Mouse (Mus musculus) midbrain, embryonic 12.5 days (tissue): ENCODE results near the gene Sp110. TPM values are rescaled to one million over a fixed set of nuclear protein-coding genes. Genes with fewer than 3 reads are reported as not detected.
A peak's percentile ranks its signal among the peaks of the same experiment; 100 is the strongest.
"Not testable (repeated sequence)": the region's sequence is repeated elsewhere in the genome, so short reads cannot be mapped to it uniquely, and the experiment has no call there.

Experiments used
- ATAC-seq: fragments of 200-750 bp; cut with Nextera tagmentation; 2 replicates; pipeline ENCODE4 v1.8.0; 2017; ENCODE audit warnings: low read depth, moderate TSS enrichment, moderate library complexity; ENCODE audit not compliant: low FRiP score
- H3K27ac ChIP-seq: fragments of 300-500 bp; sonication (generic); replicated peaks from 2 replicates; pipeline ENCODE4 v1.5.1; 2016; ENCODE audit warnings: mild to moderate bottlenecking
- H3K27me3 ChIP-seq: fragments of 300-500 bp; sonication (generic); 2 replicates; pipeline ENCODE4 v1.6.1; 2016; ENCODE audit warnings: mild to moderate bottlenecking
- H3K36me3 ChIP-seq: fragments of 300-500 bp; sonication (generic); 2 replicates; pipeline ENCODE4 v1.6.1; 2016
- H3K4me1 ChIP-seq: fragments of 300-500 bp; sonication (generic); 2 replicates; pipeline ENCODE4 v1.6.1; 2016
- H3K4me2 ChIP-seq: fragments of 300-500 bp; sonication (generic); replicated peaks from 2 replicates; pipeline ENCODE4 v1.6.1; 2016; ENCODE audit warnings: mild to moderate bottlenecking, moderate library complexity
- H3K4me3 ChIP-seq: fragments of 300-500 bp; sonication (generic); 2 replicates; pipeline ENCODE4 v1.5.1; 2016; ENCODE audit warnings: mild to moderate bottlenecking
- H3K9ac ChIP-seq: fragments of 300-500 bp; sonication (generic); replicated peaks from 2 replicates; pipeline ENCODE4 v1.6.1; 2016; ENCODE audit warnings: mild to moderate bottlenecking, moderate library complexity
- H3K9me3 ChIP-seq: fragments of 300-500 bp; sonication (generic); 2 replicates; pipeline ENCODE4 v1.6.1; 2016; ENCODE audit warnings: mild to moderate bottlenecking
- WGBS: fragments of 180-500 bp; shearing (Covaris S2); methylation state at CpG from one replicate; pipeline ENCODE4 v1.1.7; 2016; 5-methylcytosine and 5-hydroxymethylcytosine counted together
- polyA plus RNA-seq: library from polyadenylated mRNA; unstranded; fragments of >200 nt; fragmentation: Nextera tagmentation; extraction: Ambion mirVana; gene quantifications from 2 replicates; pipeline ENCODE4 v1.2.1, GENCODE M21; 2016

Sp110 gene
- polyA plus RNA-seq, 1 experiment from 2014 or later = 1.4 TPM

DNA sequence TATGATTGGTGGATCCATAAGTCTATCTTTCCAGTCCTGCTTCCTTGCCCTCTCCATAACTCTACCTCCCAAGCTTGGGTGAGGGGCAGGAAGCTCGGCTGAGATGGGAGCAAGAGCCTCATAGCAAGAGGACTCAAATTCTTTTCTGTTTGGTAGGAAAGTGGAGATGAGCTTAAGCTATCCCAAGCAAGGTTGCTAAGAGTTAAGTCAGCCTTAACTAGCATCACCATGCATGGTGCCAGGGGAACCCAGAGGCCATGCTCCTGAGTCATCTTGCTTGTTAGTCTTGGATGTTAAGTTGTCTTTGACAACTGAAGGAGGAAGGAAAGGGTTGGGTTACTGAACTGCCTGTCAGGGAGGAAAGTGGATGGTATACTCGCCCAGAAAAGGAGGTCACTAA, 9.9 kb downstream of the Sp110 start:
- H3K36me3 ChIP-seq, H3K27ac ChIP-seq, H3K4me3 ChIP-seq, H3K4me2 ChIP-seq, ATAC-seq, H3K4me1 ChIP-seq, H3K27me3 ChIP-seq, H3K9ac ChIP-seq, H3K9me3 ChIP-seq: not testable (repeated sequence)
- WGBS = 74% methylated on average over 1 of the region's 2 CpGs

DNA sequence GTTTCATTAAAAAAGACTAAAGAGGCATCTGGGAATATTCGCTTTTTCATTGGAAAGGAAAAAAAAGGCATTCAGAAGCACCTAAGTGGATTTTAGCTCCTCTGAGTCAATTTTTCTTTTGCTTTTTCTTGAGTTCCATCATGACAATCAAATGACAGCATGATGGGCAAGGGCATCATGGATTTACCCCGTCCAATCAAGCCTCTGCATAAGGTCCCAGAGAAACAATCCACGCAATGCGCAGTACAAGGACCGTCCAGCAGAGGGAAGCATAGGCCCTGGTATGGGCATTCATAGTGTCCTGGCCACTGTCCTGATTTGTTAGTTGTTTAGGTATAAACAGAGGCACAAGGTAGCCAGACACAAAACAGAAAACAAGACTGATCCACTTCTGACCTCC, 17.1 kb downstream of the Sp110 start:
- 29% methylated on average over 5 of the region's 5 CpGs for WGBS
- H3K9me3 ChIP-seq, H3K4me2 ChIP-seq, H3K4me1 ChIP-seq, ATAC-seq, H3K9ac ChIP-seq, H3K27me3 ChIP-seq, H3K4me3 ChIP-seq, H3K27ac ChIP-seq, H3K36me3 ChIP-seq: not testable (repeated sequence)

DNA sequence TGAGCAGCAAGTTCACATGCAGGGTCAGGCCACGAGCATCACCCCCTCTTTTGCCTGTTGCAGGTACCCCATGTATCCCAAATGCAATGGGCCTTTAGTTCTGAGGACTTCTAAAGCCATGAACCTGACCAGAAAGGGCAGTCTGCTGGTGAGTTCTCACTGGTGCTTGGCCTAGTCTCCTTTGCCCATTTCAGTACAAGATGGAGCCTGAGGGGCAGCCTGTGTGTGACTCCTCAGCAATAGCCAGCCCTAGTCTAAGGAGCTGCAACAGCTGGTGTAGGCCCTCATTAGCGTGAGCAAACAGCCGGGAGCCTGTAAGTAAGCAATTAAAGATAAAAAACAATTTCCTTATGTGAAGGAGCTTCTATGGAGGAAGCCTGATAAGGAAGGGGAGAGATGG, 18.0 kb downstream of the Sp110 start:
- H3K9me3 ChIP-seq, H3K27ac ChIP-seq, H3K4me2 ChIP-seq, H3K27me3 ChIP-seq, H3K4me1 ChIP-seq, H3K9ac ChIP-seq, H3K4me3 ChIP-seq, H3K36me3 ChIP-seq: not testable (repeated sequence)
- 0 out of 2 replicates have a peak, but pooled peaks have one; percentile 23 for ATAC-seq
- WGBS = 74% methylated on average over 3 of the region's 3 CpGs

DNA sequence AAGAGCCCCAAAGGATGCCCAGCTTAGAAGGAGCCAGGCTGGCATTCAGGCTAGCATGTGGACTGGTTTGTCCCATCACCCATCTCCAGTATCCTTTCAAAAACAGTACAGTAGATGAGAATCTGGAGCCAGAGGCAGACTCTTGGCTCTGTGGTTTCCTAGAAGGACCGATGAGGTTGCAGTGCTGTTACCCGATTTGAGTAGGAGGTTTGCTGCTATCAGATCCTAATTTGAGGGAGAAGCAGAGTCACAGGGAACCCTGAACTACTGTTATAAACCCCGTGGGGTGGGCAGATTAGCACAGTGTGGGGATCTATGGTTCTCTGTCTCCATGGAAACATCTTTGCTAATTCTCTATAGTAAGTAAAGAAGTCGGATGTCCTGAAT, 18.5 kb downstream of the Sp110 start:
- H3K9ac ChIP-seq, H3K36me3 ChIP-seq, H3K4me2 ChIP-seq, H3K27me3 ChIP-seq, H3K4me3 ChIP-seq, H3K4me1 ChIP-seq, H3K27ac ChIP-seq, H3K9me3 ChIP-seq: not testable (repeated sequence)
- WGBS = 65% methylated on average over 3 of the region's 4 CpGs
- peak; percentile 56; the same call in 1 of the 2 replicates for ATAC-seq

DNA sequence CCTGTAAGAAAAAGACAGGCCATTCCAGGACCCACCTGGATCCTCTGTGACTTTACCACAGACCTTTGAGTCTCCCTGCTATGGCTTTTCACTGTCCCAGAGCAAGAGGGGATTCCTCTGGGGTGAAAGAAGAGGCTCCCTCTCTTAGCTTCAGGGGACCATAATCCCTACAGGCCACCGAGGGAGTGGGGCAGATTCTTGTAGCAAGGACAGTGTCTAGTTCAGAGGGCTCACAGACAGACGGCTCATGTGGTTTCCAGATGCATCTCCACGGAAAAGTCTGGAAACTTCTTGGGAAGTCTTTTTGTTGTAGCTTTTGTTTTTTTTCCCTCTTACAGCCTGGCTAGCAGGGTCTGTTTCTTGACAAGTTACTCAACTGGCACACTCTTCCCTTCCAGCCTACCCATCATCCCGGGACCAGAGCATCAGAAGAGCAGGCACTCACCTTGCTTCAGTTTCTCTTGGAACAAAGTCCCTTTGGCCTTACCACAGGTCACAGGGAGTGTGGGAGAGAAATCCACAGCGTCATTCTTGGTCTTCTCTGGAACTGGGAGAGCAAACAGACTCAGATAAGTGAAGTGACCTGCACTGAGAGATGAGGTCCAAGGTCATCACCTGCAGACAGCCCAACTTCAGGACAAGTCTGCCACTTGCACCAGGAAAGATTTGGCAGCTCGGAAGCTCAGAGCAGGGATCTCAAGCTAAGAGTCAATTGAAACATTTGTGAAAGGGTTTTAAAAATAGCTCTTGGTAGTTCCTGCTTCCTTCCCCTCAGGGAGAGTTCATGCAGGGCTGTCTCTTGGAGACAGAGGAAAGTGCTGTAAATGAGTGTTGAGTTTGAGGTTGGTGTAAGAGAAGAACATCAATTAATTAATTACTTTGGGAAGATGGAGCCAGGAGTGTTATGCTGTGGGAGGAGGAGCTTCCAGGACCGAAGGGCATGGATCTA, 19.1 kb downstream of the Sp110 start:
- H3K27me3 ChIP-seq, H3K4me3 ChIP-seq, H3K4me2 ChIP-seq, H3K9me3 ChIP-seq, H3K9ac ChIP-seq, H3K36me3 ChIP-seq, ATAC-seq, H3K27ac ChIP-seq, H3K4me1 ChIP-seq: not testable (repeated sequence)
- WGBS = 76% methylated on average over 6 of the region's 7 CpGs

DNA sequence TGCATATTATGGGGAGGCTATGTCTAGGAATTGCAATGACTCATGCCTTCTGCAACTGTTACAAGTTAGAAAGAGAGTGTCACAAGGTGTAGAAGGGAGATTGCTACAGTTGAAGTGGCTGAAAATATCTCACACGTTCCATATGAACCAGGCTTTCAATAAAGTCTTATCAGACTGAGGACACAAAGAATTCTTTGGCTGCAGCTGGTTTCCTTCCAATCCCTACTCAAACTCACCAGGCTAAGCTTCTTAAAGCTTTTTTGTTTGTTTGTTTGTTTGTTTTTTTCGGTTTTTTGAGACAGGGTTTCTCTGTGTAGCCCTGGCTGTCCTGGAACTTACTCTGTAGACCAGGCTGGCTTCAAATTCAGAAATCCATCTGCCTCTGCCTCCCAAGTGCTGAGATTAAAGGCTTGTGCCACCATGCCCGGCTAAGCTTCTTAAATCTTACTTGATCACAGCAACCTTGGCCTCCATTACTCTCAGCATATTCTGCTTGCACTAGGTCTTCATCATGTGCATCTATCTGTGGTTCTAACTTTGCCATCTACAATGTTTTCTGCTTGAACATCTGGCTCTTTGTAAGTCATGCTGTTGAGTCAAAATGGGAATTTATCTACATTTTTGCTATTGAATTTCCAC, 20.1 kb downstream of the Sp110 start:
- not testable (repeated sequence) for H3K9me3 ChIP-seq, H3K27me3 ChIP-seq, H3K9ac ChIP-seq, H3K27ac ChIP-seq, H3K4me3 ChIP-seq, ATAC-seq, H3K4me1 ChIP-seq, H3K36me3 ChIP-seq, H3K4me2 ChIP-seq
- WGBS = 61% methylated on average over 3 of the region's 3 CpGs

DNA sequence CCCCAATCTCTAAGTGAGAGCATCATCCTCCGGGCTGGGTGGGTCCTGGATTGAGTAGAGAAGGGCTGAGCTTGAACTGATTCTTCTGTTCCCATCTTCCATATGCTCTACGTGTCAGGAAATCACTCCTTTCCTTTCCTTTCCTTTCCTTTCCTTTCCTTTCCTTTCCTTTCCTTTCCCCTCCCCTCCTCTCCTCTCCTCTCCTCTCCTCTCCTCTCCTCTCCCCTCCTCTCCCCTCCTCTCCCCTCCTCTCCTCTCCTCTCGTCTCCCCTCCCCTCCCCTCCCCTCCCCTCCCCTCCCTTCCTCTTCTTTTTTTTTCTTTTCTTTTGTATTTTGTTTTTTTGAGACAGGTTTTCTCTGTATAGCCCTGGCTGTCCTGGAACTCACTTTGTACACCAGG, 23.2 kb downstream of the Sp110 start, which contains the start of gene G530012D18Rik:
Gene G530012D18Rik (plus strand): TSS at position 301 of the 400 bp plus-strand sequence.
- not testable (repeated sequence) for H3K27me3 ChIP-seq, H3K9me3 ChIP-seq, ATAC-seq, H3K4me3 ChIP-seq, H3K4me1 ChIP-seq, H3K27ac ChIP-seq, H3K9ac ChIP-seq, H3K4me2 ChIP-seq, H3K36me3 ChIP-seq
- WGBS = 70% methylated on average over 2 of the region's 3 CpGs

DNA sequence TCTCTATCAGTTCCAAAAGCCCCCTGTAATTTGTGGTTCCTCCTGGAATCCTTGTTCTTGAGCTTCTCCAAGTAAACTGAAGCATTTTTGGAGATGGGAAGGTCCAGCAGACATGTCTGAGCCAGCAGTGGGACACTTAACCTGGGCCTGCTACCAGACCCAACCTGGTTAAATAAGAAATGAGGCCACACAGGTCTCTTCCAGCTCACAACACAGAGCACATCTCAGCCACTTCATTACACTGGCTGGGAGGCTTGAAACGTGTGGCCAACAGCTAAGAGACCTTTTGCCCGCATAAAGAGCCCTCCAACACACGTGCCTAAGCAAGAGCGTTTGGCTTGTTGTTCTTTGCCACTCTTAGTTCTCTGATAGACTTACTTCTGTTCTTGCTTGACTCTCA, 25.1 kb downstream of the Sp110 start:
- not testable (repeated sequence) for H3K27me3 ChIP-seq, H3K27ac ChIP-seq, H3K4me2 ChIP-seq, H3K4me1 ChIP-seq, H3K9ac ChIP-seq, H3K36me3 ChIP-seq, H3K9me3 ChIP-seq, ATAC-seq, H3K4me3 ChIP-seq
- 72% methylated on average over 4 of the region's 4 CpGs for WGBS

DNA sequence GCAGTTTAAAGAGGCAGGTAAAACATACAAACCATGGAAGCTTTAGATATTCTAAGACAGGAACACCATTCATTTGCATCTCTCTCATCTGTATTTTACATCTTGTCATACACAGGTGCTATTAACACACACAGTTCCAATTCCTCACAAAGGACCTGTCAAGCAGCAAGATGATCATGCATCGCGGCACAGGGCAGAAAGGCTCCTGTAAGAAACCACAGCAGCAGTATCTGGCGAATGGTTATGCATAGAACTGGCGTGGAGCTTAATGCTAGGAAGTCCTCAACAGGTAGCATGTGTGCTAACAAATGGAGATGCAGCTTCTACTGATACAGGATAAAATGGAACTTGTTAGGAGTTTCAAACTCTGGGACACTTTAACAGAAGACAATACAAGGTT, 43.4 kb downstream of the Sp110 start:
- not testable (repeated sequence) for H3K27me3 ChIP-seq, H3K9me3 ChIP-seq, H3K4me1 ChIP-seq, ATAC-seq, H3K4me3 ChIP-seq, H3K9ac ChIP-seq, H3K4me2 ChIP-seq, H3K36me3 ChIP-seq, H3K27ac ChIP-seq
- WGBS = 81% methylated on average over 4 of the region's 4 CpGs

DNA sequence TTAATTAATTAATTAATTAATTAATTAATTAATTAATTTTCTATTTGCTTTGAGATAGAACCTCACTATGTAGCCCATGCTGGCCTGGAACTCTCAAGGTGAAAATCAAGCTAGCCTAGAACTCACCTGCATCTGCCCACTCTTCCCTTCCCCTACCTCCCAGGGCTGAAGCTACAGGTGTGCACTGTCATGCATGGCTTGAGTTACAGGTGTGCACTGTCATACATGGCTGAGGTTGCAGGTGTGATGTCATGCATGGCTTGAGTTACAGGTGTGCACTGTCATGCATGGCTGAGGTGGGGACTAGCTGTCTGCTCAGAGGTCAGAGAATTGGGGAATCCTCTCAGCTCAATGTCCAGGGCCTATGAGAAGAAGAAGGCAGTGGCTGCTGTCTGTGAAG, 52.2 kb downstream of the Sp110 start:
- not testable (repeated sequence) for H3K4me3 ChIP-seq, H3K27me3 ChIP-seq, ATAC-seq, H3K4me2 ChIP-seq, H3K36me3 ChIP-seq, H3K27ac ChIP-seq, H3K9me3 ChIP-seq, H3K9ac ChIP-seq, H3K4me1 ChIP-seq

DNA sequence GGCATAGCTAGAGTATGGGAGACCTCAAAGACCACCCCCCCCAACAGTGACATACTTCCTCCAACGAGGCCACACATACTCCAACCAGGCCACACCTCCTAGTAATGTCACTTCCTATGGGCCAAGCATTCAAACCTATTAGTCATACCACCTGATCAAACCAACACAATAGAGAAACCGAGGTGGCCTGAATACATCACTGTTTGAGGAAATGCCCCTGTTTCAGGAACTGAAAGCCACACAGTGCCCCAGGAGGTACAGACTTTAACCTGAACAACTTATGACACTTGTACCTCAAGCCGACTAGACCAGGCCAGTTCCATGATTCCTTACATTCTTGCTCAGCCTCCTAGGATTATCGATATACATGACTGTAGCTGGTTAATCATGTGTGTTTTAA, 54.8 kb downstream of the Sp110 start:
- WGBS = 81% methylated on average over 4 of the region's 4 CpGs
- not testable (repeated sequence) for H3K9me3 ChIP-seq, H3K27me3 ChIP-seq, H3K4me1 ChIP-seq, ATAC-seq, H3K4me3 ChIP-seq, H3K36me3 ChIP-seq, H3K4me2 ChIP-seq, H3K27ac ChIP-seq, H3K9ac ChIP-seq

DNA sequence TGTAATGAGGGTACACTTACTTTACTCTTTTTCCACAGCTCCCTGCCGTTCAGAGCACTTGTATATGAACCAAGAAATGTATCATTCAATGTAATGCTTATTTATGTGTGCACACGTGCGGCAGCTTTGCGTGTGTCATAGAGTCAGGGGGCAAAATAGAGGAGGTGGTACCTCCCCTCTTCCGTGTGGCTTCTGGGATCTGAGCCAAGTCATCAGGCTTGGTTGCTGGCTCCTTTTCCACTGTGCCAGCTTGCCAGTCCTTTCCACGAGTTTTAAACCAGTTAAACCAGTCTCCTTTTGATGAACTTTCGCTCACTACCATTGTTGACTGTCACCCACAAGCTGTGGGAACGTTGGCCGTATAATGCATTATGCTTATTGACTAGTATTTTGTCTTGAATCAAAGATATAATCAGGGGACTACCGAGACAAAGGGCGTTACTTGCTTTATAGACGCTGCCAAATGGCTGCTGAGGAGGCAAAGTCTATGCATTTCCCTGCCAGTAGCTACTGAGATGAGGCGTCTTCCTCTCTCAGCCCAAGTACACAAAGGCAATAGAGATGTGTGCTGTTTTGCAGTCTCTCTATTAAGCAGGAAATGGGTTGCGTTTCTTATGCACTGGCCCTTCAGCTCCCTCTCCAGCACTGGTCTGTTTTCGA, 70.0 kb downstream of the Sp110 start:
- not testable (repeated sequence) for ATAC-seq, H3K9ac ChIP-seq, H3K27ac ChIP-seq, H3K4me2 ChIP-seq, H3K4me3 ChIP-seq, H3K4me1 ChIP-seq, H3K27me3 ChIP-seq, H3K9me3 ChIP-seq, H3K36me3 ChIP-seq
- WGBS = 79% methylated on average over 13 of the region's 15 CpGs
